Mouse (Mus musculus): ENCODE measurements around the gene Eif4g3.

DNA sequence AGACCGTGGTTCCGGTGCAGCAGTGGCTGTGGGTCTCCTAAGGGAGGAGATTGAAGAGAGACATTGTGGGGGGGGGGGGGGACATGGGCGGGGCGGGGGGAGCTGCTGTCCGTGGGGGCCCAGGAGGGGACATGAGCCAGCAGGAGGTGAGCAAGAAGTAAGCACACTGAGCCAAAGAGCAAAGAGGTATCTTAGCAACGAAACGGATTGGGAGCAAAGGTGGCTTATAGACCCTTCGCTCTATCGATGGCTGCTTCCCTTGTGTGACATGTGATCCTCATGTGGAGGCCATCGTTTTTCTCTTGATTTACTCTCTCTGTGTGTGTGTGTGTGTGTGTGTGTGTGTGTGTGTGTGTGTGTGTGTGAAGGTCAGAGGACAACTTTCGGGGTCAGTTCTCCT is 46.4 kb upstream of the Eif4g3 start:
- no peak for TF ChIP-seq POLR2A (IDR thresholded peaks at IDR 0.05; ENCODE audit: insufficient read depth, low read depth, low read length)
- TF ChIP-seq CTCF (IDR thresholded peaks at IDR 0.05), result no peak
